Mouse (Mus musculus) spleen, postnatal 4 days (tissue): ENCODE measurements around the gene Fndc10.
"Not testable (repeated sequence)": the region's sequence is repeated elsewhere in the genome, so short reads cannot be mapped to it uniquely, and the experiment has no call there.

Experiments used
- DNase-seq, 2 experiments: peaks; one replicate each; pipeline ENCODE4 v3.0.0; 2022; ENCODE audit warnings: low spot score in 2 of 2

Gene Fndc10

DNA sequence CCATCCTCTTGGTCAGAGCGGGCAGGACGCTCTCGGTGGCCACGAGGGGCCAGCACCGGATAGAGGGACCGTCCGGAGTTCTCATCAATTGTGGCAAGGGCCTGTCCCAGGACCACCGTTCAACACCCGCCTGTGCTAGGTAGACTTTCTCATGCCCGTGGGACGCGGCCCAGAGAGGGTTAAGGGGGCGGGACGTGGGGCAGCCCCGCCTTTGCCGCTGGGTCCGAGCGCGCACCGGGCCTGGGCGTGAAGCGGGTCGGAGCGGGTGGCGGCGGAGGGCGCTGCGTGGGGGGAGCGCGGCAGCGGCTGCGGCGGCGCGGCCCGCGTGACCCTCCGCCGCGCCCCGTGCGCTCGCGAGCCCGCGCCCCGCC, at the start of gene Fndc10:
Gene Fndc10 (plus strand): TSS at position 232 of the 371 bp plus-strand sequence.
- peak; percentile 40 to 74 for DNase-seq

DNA sequence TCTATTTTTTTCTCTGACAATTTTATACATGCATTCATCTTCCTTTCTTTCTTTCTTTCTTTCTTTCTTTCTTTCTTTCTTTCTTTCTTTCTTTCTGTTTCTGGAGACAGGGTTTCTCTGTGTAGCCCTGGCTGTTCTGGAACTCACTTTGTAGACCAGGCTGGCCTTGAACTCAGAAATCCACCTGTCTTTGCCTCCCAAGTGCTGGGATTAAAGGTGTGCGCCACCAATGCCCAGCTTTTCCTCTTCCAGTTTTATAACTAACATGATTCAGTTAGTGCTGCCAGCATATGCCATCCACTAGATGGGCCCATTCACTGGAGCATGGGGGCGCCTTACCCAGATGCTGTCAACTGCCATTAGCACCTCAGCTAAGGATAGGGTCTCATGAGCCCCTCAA, 48.8 kb upstream of the Fndc10 start, which contains the start of gene Gm10563:
Gene Gm10563 (minus strand): TSS at position 101 of the 400 bp plus-strand sequence.
- not testable (repeated sequence) for DNase-seq

DNA sequence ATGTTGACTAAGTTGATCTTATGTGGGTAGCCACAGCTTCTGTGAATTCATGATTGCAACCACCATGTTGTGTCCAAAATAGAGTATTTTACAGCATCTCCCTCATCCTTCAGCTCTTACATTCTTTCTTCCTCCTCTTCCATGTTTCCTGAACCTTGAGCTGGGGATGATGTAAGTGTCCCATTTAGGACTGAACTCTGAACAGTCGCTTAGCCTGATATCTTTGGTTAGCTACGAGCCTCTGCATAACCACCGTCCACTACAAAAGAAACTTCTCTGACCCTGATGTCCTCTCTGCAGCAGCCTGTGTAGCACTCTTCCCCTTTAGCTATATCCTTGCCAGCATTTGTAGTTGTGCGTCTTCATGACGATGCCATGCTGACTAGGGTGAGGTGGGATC, 48.4 kb upstream of the Fndc10 start:
- no peak for DNase-seq

DNA sequence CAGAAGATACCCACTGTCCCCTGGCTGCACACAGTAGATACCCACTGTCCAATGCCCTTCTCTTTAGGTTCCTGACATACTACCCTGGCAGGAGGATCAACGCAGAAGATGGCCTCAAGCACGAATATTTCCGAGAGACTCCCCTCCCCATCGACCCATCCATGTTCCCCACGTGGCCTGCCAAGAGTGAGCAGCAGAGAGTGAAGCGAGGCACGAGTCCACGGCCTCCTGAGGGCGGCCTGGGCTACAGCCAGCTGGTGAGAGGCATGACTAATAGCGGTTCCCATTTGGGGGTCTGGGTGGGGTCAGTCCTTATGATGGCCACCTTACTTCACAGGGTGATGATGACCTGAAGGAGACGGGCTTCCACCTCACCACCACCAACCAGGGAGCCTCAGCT, 44.8 kb upstream of the Fndc10 start:
- no peak for DNase-seq

DNA sequence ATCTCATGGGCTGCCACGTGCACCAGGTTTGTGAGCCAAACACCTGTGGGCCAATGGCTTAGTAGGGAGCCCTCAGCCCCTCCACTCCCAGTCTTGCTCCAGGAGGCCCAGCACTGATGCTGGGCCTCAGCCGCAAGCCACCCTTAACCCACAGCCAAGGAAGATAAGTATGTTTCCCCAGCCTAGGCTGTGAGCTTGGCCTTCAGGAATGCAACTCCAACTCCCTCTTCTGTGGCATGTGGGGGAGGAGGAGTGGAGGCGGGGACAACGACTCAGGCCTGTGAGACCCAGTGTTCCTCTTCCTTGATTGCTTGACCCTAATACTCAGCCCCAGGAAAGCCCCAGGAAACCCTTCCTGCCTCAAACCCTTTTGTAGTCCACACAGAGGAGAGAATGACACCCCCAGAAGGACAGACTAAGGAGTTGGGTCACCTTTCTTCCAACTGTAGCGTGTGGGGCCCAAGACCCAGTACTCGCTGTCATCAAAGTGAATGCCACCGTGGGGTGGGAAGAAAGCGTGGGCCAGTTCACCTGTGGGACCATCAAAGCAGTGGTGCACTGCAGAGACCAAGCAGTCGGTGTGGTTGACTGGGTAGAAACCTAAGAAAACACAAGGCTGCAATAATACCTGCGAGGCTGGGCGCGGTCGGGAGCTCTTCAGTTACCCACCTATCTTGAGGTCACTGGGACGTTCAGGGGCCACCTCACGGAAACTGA, 42.4 kb upstream of the Fndc10 start:
- DNase-seq, result peak in 1 of 2 experiments; percentile 16

DNA sequence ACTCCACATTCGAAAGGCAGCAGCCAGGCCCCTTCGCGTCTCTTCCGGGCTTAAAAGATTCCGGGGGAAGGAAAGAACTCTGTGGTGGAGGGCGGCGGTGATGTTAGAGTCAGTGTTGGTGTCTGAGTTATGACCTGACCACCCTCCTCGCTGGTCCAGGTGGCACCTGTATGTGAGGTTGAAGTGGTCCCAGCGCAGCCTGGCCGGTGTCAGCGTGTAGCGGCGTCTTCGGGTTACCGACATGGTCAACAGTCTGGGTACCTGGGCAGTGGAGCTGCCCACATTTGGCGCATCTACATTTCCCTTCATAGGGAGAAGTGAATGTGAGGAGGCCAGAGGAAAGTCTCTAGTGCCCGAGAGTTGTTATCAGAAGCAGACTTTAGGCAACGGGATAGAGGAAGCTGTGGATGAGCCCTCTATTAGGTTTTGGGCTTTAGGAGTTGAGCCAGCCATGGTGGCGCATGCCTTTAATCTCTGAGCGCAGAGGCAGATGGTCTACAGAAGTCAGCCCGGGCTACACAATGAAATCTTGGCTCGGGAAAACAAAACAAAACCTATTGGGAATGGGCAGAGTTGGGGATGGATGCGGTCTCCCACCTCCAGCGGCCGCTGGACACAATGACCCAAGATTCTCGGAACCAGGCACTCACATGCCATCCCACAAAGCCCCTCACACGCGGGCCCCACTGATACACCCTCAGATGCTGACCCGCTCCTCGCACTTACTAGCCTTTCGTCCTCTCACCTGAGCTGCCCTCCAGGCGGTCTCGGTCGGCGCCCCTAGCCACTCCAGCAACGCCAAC, 41.7 kb upstream of the Fndc10 start:
- DNase-seq, result no peak

DNA sequence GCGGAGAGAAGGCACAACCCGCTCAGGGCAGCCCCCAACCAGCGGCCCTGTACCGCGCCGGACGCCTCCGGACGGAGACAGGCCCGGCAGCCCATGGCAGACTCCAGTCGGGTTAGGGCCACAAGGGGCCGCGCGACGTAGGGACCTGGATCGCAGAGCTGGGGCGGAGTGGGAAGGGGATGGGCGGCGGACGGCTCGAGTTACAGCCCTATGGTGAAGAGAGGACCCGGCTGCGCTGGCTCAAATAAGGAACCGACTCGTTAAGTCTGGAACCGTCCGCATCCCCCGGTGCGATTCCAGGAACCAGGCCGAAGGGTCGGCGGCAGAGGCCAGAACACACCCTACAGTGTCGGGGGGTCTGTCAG, 41.1 kb upstream of the Fndc10 start, which contains the start of gene Mmp23:
Gene Mmp23 (minus strand): TSS at position 299 of the 365 bp plus-strand sequence.
- peak; percentile 16 to 68 for DNase-seq

DNA sequence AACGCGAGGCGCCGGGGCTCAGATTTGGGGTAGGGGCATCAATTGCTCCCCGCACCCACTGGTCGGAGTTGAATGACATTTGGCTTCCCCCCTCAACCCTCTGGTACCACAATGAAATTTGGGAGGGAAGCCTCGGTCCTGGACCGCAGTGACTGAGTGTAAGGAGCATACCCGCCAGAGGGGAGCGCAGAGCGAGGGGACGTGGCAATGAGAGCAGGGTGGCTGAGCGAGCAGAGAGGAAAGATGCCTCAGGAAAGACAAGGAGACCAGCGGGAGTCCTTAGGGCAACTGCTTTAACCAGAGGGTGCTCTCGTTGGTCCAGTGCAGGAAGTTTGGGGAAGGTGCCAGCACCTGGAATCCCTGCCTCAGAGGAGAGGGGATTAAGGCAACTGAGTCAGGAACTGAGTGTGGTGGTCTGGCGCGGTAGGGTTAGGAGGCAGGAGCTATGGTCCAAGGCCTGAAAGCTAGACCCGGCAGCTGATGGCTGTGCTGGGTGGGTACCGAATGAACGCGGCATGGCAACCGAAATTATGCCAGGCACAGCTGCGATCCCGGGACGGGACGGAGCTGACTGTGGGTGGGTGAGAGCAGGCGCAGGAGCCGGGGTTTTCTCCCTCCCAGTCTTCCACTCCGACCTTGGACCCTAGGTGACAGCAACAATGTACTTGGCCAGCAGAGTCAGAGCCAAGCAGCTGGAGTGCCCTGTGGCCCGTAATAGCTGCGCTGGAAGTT, 40.5 kb upstream of the Fndc10 start:
- no peak for DNase-seq

DNA sequence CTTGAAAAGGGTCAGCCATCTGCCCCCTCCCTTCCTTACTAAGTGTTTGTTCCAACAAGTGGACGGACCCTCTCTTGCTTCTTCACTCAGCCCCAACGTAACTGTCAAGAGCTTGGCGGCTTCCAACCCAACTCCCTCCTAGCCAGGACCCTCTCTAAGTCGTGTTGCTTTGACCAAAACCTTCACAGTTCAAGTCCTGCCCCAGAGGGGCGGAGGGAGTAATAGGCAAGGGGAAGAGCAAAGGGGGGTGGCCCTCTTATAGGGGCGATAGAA, 40.0 kb upstream of the Fndc10 start:
- no peak for DNase-seq

DNA sequence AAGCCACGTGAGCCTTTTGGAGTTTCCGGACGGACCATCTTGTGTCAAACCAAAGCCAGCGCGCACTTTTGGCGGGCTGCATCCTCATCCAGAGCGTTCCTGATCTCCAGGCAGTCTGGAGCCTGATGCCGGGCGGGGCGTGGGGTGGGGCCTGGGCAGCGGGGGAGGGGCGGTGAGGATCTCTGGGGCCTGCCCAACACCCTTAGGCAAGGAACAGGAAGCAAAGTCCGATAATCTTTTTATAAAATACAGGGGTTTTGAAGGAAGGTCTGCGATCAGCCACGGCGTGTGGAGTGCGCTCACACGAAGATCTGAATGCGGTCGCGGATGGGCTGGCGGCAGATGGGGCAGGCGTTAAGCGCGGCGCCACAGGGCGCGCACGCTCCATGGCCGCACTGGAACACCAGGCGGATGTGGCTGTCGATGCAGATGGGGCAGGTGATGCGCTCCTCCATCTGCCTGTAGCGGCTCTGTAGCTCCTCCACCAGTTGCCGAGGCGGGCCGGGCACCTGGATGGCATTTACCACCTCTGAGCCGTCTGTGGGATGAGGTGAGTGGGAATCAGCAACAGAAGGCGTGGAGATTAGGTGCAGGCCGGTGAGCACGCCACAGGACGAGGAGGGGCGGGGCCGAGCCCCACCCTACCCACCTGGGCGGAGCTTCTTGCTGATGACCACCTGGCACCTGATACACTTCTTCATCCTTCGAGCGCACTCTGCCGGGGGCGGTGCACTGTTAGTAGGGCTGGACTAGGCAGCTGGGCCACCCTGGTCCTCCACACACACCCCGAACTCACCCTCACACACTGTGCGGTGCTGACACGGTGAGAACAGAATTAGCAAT, 39.5 kb upstream of the Fndc10 start:
- peak; percentile 23 to 65 for DNase-seq

DNA sequence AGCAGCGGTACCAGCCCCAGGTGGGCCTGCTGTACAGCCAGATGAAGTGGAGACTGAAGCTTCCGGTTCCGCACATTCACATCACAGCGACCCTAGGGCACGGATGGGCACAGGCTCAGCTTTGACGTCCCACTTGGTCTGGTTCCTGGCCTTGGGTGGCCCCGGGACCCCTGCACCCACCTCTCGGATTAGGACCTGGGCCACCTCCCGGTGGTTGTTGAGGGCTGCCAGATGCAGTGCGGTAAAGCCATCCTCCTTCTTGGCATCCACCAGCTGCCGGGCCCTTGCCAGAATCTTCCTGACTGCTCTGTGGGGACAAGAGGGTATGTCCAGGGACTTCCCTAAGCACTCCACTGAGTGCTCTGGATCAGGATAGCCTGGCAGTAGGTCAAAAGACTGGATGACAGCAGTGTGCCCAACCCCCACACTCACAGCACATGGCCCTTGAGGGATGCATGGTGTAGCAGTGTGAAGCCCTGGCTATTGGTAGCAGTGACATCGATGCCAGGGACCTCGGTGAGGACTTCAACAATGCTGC, 37.9 kb upstream of the Fndc10 start:
- DNase-seq, result no peak

DNA sequence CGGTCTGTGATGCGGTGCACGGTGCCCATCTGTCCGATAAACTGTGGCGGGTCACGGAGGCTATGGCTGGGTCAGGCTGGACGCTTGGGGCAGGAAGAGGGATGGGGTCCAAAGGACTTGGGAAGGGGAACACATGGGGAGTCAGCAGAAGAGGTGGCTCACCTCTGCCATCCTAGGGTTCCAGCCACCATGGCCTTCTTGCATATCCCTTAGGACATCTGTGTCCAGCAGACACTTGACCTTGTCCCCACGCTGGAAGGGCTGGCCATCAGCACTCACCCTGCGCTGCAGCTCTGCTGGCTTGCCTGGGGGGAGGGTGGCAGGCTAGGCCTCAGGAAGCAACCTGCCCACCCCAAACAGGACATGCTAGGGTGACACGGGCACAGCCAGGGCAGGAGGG, 35.2 kb upstream of the Fndc10 start:
- no peak for DNase-seq

DNA sequence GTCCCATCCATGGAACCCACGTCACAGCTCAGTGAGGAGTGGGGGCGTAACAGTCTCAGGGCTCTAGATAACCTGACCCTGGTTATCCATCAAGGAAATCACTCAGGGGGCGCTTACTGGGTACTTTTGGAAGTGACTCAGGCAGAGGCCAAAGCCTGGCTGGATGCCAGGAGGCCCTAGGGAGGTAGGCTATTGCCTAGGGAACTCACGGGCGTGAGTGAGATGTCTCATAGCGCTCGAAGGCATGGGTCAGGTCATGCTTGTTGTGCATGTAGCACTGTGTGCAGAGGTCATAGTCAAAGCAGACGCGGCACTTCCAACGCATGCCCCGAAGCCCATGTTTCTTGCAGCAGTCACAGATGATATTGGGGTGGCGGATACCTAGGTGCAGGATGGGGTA, 33.5 kb upstream of the Fndc10 start:
- no peak for DNase-seq

DNA sequence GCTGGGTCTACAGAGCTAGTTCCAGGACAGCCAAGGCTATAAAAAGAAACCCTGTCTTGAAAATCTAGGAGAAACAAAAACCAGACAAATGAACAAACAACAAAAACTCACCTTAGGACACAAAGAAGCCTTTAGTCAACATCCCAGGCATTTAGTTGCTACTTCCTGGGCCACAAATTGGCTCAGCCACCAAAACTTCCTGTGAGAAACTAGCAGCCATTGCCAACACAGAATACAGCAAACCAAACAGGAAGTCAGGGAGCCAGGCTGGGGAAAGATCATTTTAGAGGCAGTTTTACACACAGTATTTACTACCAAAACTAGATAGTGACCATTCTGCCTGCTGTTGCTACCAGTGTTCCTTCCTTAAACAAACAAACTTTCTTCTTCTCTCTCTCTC, 27.2 kb upstream of the Fndc10 start:
- DNase-seq, result no peak

DNA sequence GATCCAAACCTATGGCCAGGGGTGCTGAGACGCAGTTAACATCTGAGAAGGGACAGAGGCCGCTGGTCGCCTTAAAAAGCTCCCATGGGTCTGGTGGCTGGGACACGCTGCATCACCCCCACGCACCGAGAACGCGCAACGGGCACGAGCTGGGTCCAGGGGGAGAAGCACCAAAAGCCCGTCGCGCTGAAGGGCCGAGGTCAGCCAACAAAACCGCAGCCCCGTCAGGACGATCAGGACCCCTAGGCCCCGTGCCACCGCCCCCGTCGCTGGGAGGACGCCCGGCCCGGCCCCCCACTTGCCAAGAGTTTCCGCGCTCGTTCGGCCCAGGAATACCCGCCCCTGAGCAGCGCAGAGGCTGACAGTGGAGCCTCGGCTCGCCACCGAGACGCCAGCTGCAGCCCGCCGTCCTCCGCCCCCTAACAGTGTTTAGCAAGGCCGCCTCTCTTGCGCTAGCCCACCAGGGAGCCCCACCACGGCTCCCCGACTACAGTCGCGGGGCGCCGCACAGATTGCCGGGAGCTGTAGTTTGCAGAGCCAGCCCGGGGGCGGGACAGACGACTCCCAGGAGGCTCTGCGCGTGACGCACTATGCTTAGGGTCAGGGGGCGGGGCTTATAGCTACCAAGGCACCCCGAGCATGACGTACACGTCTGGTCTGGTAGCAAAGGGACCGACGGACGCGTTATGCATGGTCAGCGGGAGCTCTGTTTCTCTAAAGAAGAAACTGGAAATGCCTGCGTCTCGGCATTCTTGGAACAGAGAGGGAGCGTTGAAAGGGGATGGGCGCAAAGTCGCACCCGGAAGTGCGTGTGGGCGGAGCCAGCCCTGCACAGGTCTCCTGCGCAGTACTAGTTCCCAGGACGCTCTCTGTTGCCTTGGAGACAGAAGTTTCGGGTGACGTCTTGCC, 25.2 kb upstream of the Fndc10 start, which contains the start of gene Mib2:
Gene Mib2 (minus strand): TSS at position 510 of the 909 bp plus-strand sequence.
- peak; percentile 95 to 98 for DNase-seq

DNA sequence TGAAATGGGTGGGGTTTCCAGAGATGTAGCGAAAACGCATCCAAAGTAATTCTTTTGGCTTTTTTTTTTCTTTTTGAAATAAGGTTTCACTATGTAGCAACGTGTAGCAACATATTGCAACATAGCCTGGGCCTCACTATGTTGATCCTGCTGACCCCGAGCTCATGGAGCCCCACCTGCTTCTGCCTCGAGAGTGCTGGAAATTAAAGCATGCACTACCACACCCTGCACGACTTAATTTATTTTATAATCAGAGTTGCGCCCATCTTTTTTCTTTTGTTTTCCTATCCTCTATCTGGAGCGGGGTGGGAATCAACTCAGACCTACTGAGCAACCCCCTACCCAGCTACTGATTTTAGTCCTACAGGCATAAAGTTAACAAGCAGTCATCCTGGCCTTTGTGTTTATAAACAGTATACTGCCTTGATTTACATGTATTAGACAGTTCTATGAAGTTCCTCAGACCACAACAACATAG, 24.5 kb upstream of the Fndc10 start:
- DNase-seq, result no peak

DNA sequence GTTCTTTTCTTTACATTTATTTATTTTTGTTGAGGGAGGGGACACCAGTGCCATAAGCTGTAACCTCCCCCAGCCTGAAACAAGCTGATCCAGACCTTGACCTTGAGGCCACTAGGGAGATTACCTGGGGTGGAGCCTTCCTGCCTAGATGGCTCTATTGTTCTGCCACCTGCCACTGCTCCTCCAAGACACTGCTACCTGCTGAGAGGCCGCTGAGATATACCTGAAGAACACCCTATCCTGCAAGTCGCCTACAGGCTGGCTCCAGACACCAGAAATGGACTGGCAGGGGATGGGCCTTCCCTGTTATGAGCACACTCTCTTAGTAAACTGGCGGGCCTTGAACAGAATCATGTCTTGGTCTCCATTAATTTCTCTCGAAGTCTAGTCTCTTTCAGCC, 23.9 kb upstream of the Fndc10 start:
- peak in 1 of 2 experiments; percentile 48 for DNase-seq

DNA sequence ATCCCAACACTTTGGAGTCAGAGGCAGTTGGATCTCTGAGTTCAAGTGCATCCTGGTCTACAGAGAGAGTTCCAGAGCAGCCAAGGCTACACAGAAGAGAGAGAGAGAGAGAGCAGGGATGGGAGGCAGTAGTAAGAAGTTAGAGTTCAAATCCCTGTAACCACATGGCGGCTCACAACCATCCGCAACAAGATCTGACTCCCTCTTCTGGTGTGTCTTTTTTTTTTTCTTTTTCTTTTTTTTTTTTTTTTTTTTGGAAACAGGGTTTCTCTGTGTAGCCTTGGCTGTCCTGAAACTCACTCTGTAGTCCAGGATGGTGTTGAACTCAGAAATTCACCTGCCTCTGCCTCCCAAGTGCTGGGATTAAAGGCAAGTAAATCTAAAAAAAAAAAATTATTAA, 22.1 kb upstream of the Fndc10 start:
- no peak for DNase-seq

DNA sequence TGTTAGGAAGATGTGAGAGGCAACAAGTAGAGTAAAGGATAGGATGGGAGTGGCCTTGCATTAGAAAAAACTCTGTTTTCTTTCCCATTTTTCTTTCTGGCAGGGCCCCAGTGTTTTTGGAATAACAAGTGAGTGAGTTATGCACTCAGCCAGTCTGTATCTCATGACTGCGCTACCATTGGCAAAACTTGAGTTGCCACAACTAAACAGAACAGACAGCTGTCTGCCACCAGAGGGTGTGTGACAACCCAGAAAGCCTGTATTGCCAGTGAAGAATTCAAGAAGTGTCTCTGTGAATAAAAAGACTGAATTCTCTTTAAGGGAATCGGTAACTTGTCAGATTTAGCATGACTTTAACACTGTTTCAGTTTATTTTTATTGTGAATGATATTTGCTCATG, 18.2 kb upstream of the Fndc10 start:
- DNase-seq, result peak in 1 of 2 experiments; percentile 58

DNA sequence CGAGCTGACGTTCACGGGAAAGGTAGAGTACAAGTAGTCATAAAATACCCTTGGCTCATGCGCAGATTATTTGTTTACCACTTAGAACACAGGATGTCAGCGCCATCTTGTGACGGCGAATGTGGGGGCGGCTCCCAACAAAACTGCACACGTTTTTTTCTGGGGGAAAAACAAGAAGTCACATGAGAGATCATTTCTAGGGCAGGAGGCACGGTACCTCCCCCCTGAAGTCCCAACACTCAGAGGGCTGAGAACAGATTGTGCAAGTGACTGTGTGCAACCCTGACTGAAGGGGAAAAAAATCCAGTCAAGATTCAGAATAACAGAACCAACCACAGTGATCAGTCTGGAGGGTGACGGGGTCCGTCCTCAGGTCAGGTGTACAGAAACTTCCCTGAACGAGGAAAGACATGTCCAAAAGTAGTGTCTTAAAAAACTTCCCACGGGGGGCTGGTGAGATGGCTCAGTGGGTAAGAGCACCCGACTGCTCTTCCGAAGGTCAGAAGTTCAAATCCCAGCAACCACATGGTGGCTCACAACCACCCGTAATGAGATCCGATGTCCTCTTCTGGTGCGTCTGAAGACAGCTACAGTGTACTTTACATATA, 10.4 kb upstream of the Fndc10 start:
- DNase-seq, result not testable (repeated sequence)
